Mouse (Mus musculus) A20 (cell line): ENCODE measurements around the gene Zc3h7b.

ENCODE experiments used
- DNase-seq: peaks from one replicate; pipeline ENCODE4 v3.0.0-alpha.2; 2011; ENCODE audit warnings: low read depth, low spot score

The Zc3h7b gene

GRCm38 (mm10) chr15:81744992-81745600 is at the start of gene Zc3h7b, which contains the start of gene Rangap1:
Gene Zc3h7b (plus strand): TSS chr15:81745057.
Gene Rangap1 (minus strand): TSS chr15:81745530.
- peak; percentile 83 for DNase-seq

GRCm38 (mm10) chr15:81697175-81697574 is 47.7 kb upstream of the Zc3h7b start, which contains the start of gene Chadl:
Gene Chadl (minus strand): TSS chr15:81697287.
- no peak for DNase-seq

GRCm38 (mm10) chr15:81697847-81698246 is 47.0 kb upstream of the Zc3h7b start:
- peak; percentile 61 for DNase-seq

- DNase-seq: no peak
Measured at GRCm38 (mm10) chr15:81698532-81698931, 46.3 kb upstream of the Zc3h7b start.

GRCm38 (mm10) chr15:81700161-81700560 is 44.7 kb upstream of the Zc3h7b start:
- no peak for DNase-seq

- DNase-seq: no peak
Measured at GRCm38 (mm10) chr15:81700601-81701000, 44.3 kb upstream of the Zc3h7b start.

GRCm38 (mm10) chr15:81701350-81701749 is 43.5 kb upstream of the Zc3h7b start:
- DNase-seq: peak; percentile 14

- peak; percentile 11 for DNase-seq
Measured at GRCm38 (mm10) chr15:81702306-81703093, 42.4 kb upstream of the Zc3h7b start.

- no peak for DNase-seq
Measured at GRCm38 (mm10) chr15:81703094-81703489, 41.8 kb upstream of the Zc3h7b start.

GRCm38 (mm10) chr15:81708991-81709390 is 35.9 kb upstream of the Zc3h7b start:
- no peak for DNase-seq

- DNase-seq: no peak
Measured at GRCm38 (mm10) chr15:81709686-81710085, 35.2 kb upstream of the Zc3h7b start.

GRCm38 (mm10) chr15:81710801-81711200 is 34.1 kb upstream of the Zc3h7b start:
- DNase-seq: no peak

- DNase-seq: no peak
Measured at GRCm38 (mm10) chr15:81713742-81714141, 31.1 kb upstream of the Zc3h7b start.

GRCm38 (mm10) chr15:81718336-81719138 is 26.3 kb upstream of the Zc3h7b start:
- no peak for DNase-seq

- DNase-seq: no peak
Measured at GRCm38 (mm10) chr15:81719139-81719531, 25.7 kb upstream of the Zc3h7b start.

- no peak for DNase-seq
Measured at GRCm38 (mm10) chr15:81722361-81722760, 22.5 kb upstream of the Zc3h7b start.

GRCm38 (mm10) chr15:81723653-81724052 is 21.2 kb upstream of the Zc3h7b start:
- no peak for DNase-seq

- DNase-seq: no peak
Measured at GRCm38 (mm10) chr15:81725965-81726364, 18.9 kb upstream of the Zc3h7b start.

GRCm38 (mm10) chr15:81729241-81729791 is 15.5 kb upstream of the Zc3h7b start:
- DNase-seq: peak; percentile 47

GRCm38 (mm10) chr15:81729792-81730635 is 14.8 kb upstream of the Zc3h7b start:
- DNase-seq: peak; percentile 98

GRCm38 (mm10) chr15:81735075-81735474 is 9.8 kb upstream of the Zc3h7b start:
- DNase-seq: no peak
